Mouse (Mus musculus): ENCODE data around the gene Rb1. TPM values are rescaled to one million over a fixed set of nuclear protein-coding genes. Genes with fewer than 3 reads are reported as not detected.
A peak's percentile ranks its signal among the peaks of the same experiment; 100 is the strongest.

Rb1 gene
- total RNA-seq, 2 experiments from 2014 or later: 32.7 to 43.8 TPM

DNA sequence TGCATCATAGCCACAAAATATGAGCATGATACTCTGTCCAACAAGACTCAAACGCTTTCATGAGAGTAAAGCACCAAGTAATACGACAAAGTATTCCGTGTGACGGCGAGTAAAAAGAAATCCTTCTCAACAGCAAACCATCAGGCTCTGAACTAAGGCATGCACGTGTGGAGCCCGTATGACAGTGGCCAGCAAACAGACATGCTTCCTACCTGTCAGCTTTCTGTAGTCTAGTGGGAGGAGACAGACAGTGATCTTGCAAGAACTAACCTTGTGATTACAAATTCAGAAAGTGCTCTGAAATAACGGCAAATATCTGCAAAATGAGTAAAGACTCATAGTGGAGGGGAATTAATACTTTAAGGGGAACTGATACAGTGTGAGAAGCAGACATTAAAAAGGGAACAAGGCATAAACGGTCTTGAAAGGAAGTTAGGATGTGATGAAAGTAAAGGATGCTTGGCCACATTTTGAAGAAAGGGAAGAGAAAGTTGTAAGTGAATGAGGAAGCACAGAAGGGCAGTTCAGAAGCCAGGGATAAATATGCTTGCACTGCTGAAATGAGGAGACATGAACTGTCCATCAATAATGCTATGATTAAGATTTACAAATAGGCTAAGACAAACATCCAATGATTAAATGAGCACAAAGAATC, 103.2 kb downstream of the Rb1 start:
- DNase-seq (ENCODE audit: extremely low spot score in 1 of 2, low spot score in 1 of 2): no peak

DNA sequence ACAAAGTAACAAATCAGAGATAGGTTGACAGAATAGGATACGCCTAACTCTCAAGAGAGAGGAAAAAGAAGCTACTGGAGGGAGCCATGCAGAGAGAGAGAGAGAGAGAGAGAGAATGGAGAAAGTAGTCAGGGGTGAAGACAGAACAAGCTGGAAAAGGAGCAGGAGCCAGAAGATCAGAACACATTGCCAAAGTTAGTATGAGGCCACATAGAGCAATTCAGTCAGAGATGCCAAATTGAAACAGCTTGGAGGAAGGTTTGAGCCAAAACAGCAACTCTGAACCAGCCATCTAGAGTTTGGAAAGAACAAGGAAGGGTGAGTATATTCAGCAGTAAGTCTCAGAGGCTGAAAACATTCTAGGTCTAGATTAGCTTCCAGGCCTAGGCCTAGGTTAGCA, 108.6 kb downstream of the Rb1 start:
- no peak for DNase-seq (ENCODE audit: extremely low spot score in 1 of 2, low spot score in 1 of 2)

DNA sequence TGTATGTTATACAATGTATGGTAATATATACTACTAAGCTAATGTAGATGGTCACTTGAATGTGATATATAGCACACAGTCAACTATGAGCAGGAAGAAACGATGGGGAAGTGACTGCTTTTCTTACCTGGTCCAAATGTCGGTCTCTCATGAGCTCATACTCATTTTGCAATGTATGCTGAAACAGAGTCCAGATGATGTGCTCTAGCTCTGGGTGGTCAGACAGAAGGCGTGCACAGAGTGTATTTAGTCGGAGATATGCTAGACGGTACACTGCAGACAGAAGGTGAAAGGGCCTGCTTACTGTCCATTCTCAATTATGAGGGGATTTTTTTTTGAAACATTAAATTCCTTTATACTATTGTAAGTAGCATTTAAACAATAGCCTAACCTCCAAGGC, 114.1 kb downstream of the Rb1 start:
- no peak for DNase-seq (ENCODE audit: extremely low spot score in 1 of 2, low spot score in 1 of 2)

DNA sequence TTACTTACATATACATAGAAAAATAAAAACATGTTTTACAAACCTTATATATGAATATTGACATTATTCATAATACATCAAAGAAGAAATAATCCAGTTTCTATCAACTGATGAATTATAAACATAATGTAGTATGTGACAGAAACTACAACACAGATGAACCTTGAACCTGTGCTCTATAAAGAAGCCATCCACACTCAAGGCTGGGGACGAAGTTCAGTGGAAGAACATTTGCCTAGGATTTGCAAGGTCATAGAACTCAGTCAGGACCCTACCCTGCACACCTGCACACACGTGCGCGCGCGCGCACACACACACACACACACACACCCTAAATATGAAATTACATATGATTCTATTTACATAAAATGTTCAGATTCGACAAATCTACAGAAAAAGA, 115.4 kb downstream of the Rb1 start:
- DNase-seq (ENCODE audit: extremely low spot score in 1 of 2, low spot score in 1 of 2): no peak

DNA sequence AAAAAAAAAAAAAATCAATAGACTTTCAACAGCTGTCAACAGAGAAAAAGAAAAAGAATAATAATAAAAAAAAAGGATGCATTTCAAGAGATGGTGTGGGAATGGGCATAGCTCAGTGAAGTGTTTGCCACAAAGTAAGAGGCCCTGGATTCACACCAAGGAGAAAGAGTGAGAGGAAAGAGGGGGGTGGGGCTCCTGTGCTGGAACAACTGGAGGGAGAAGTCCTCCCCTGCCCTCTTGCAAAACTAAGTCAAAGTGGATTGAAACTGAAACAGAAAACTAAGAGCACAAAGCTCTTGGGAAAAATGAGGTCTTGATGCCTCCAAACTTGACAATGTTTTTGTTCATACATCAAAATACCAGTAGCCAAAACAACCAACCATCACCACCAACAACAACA, 116.4 kb downstream of the Rb1 start:
- DNase-seq (ENCODE audit: extremely low spot score in 1 of 2, low spot score in 1 of 2): no peak

DNA sequence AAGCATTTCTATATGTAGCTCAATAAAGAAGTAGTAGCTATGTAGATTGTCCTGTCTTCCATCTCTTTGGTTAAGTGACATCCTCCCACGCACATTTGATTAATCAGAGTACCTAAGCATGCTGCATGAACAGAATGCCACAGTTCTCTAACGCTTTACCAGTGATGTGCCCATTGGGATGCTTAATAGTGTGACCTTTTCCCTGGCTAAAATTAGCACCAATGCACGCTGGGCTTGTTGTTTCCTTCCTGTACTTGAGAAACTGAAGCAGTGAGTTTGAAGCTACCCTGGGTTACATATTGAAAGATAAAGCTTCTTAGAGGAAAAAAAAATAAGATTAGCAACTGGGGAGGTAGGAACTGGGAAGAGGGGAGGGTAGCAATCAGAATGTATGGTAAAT, 121.6 kb downstream of the Rb1 start:
- no peak for DNase-seq (ENCODE audit: extremely low spot score in 1 of 2, low spot score in 1 of 2)

DNA sequence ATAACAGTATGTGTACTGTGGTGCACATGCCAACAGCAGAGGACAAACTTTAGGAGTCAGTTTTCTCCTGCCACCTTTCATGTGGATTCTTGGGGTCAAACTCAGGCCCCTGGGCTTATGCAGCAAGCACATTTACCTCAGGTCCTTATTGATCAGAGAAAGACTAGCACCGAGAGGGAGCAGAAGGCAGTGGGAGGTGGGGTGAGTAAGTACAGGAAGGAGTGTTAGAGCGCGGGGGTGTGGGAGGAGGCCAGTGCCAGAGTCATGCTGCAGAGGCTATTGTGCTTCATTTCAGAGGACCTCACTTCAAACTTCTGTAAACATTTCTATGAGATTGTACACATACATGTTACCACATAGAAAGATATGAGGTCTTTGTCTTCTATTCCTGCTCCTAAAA, 124.2 kb downstream of the Rb1 start:
- no peak for DNase-seq (ENCODE audit: extremely low spot score in 1 of 2, low spot score in 1 of 2)

DNA sequence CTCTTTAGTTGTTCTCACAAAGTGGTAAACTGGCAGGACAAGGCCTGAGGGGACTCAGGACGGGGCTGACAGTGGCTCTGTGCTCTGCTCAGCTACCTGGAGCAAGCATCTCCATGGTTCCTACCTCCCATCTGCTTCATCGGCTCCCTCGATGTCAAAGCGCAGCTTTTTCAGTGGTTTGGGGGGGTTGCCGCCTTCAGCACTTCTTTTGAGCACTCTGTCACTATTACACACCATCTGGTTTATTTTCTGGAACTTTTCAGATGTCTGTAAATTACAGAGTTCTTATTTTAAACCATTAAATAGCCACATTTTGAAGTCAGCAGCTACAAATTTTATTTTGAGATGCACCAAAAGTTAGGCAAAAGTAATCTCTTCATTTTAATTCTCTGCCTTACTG, 126.6 kb downstream of the Rb1 start:
- DNase-seq (ENCODE audit: extremely low spot score in 1 of 2, low spot score in 1 of 2): no peak

DNA sequence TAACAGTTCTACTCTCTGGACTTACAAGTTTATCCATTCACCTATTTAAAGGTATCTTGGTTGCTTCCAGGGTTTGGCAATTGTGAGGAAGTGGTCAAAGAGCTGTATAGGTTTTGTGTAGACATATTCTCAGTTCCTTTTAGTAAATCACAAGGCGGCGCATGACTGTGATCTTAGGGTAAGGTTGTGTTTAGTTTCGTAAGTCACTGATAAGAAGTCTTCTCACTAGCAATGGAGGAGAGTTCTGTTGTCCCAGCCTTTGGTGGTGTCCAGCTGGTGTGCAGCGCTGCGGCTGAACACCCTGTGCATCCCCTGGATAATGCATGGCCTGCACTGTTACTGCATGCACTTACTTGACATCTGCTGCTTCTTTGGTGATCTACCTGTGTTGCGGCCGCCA, 138.7 kb downstream of the Rb1 start:
- no peak for DNase-seq (ENCODE audit: extremely low spot score in 1 of 2, low spot score in 1 of 2)

DNA sequence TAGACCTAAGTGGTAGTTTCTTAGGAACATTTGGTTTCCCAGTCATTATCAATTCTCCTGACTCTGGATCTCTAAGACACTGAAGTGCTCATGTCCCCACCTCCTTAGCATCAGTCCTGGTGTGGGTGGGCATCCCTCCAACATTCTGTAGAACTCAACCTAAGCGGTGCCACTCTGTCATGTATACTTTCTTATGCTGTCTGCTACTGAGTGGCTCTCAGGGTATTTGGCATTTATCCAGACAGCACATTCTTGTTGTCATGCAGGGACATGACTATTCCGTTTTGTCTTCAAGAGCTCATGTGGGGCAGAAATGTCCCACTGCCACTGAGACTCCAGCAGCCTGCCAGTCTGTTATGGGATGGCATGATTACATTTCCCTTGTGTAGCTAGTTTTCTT, 144.5 kb downstream of the Rb1 start:
- no peak for DNase-seq (ENCODE audit: extremely low spot score in 1 of 2, low spot score in 1 of 2)

DNA sequence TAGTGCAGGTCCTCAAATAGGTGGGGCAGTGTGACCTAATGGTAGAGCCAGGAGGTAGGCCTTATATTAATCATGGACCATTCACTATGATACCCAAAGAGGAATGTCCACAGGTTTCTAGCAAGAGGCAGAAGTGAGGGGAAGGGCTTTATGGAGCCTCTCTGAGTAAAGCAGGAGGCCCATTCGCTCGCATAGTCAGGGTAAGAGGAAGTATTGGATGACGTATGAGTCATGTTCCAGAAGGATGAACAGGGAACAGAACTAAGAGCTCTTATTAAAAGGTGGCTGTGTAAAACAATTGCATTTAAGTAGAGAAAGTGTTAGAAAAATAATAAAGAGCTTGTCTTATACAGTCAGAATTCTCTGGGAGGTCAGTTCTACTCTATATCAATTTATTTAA, 145.0 kb downstream of the Rb1 start:
- no peak for DNase-seq (ENCODE audit: extremely low spot score in 1 of 2, low spot score in 1 of 2)

DNA sequence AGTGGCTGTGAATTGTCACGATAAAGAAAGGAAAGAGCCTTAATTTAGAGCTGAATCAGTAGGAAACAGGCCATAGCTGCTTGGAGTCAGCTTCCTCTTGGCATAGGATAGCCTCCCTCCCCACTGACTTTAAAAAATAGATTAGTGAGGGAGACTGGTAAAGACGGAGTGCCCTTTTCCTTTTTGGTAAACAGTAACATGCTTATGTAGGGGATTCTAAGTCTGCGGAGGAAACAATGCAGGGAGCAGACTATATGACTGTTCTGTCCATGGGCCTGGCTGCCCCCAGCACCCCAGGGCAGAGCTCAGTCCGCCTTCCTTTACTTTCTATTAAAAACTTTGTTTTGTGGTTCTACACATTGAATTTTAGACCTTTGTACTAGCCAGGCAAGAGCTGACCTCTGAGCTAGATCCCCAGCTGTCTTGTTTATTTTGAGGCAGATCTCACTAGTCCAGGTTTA, 146.4 kb downstream of the Rb1 start:
- no peak for DNase-seq (ENCODE audit: extremely low spot score in 1 of 2, low spot score in 1 of 2)

DNA sequence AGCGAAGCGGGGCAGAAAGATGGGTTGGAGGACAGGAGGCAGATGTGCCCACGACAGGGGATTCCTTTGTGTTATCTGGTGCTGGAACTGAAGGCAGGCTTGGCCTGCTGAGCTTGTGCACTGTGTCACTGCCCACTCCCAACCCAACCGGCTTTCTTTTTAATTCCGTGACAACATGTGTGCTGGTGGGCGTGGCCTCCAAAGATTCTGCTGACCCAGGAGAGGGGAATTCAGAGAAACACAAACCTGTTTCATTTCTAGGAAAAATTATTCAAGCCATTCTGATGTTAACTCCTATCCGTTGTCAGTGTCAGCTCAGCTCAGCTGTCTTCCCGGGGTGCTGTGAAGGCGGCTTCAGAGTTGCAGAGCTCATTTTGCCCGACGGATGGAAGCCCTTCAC, 147.7 kb downstream of the Rb1 start:
- no peak for DNase-seq (ENCODE audit: extremely low spot score in 1 of 2, low spot score in 1 of 2)

DNA sequence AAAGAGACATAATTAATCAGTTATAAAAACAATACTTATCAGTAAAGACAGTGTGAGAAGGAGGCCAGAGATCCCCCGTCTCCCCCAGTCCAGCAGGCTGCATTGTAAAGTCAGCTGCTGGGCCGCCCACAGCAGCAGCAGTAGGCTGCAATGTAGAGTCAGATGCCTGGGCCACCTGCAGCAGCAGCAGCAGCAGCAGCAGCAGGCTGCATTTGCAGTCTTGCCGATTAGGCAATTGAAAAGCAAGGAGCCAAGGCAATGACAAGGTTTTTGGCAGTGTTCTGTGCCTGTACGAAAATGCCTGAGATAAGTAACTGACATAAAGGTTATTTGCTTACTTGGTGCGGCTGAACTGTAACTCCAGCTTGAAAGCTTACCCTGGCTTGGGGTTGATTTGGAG, 149.4 kb downstream of the Rb1 start:
- DNase-seq (ENCODE audit: extremely low spot score in 1 of 2, low spot score in 1 of 2): no peak

DNA sequence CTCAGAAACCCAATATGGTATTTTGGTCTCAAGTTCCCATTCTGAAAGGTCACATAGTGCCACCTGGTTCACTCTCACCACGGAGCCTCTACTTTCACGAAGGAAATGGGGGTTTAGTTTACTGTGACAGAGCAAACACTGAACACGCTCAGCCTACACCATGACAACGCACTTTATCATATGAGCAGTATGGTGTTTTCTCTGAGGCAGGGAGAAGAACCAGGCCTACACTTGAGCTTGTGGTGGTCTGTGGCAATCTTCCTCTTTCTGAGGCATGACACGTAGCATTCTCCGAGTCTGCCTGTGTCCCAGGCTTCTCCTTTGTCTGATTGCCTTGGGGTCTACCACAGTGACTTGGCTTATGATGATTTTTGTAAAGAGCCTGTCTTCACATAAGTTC, 149.8 kb downstream of the Rb1 start:
- DNase-seq (ENCODE audit: extremely low spot score in 1 of 2, low spot score in 1 of 2): no peak

DNA sequence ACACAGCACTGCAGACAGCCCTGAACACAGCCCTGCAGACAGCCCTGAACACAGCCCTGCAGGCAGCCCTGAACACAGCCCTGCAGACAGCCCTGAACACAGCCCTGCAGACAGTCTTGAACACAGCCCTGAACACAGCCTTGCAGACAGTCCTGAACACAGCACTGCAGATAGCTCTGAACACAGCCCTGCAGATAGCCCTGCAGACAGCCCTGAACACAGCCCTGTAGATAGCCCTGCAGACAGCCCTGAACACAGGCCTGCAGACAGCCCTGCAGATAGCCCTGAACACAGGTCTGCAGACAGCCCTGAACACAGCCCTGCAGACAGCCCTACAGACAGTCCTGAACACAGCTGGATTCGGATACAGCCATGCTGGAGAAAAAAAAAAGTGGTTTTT, 150.6 kb downstream of the Rb1 start:
- no peak for DNase-seq (ENCODE audit: extremely low spot score in 1 of 2, low spot score in 1 of 2)

DNA sequence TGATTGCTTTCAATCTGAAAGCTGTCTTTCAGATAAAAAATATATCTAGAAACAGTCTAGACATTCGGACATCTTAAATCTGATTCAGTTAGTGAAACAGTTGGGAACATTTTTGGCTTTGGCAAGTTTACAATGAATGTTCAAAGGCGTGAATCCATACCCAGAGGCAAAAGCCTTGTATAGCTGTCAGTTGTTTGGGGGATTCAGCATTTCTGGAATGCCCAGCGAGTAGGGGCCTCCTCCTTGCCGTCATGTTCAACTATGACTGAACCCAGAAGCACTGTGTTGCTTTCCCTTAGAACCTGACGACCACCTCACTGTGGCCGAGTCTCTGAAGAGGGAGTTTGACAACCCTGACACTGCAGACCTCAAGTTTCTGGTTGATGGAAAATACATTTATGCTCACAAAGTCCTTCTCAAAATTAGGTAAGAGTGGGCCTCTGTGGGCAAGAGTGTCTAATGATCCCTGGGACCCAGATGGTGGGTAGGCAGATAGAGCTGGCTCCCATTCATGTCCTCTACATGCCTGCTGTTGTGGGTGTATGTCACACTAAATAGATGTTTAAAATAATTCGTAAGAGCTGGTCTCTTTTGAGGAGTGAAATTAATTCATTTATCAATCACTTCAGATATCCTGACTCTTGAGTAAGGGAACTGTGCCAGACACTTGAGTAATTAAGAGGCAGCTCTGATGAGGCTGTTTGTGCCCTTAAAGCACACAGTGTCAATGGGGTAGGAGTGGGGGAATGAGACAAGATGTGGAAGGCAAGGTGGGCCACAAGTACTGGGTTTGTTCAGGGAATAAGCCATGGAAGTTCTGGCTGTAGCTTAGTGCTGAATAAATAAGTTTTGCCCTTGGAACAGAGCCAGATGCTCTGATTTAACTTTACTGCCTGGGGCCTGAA, 151.3 kb downstream of the Rb1 start:
- DNase-seq (ENCODE audit: extremely low spot score in 1 of 2, low spot score in 1 of 2): peak in 1 of 2 experiments; percentile 24

DNA sequence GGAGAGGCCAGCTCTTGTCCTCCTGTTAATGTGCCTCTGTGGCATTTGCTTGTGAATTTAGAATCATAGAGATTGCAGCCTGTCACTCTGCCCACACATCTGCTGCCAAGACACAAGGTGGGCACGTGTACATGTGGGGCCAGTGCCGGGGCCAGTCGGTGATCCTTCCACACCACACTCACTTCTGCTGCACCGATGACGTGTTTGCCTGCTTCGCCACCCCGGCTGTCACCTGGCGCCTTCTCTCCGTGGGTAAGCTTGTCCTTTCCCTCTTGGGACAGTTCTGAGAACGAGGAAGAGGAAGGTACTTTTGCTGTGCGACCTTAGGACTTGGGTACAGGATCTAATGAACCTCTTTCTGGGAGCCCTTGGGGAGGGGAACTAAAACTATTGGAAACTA, 152.0 kb downstream of the Rb1 start:
- no peak for DNase-seq (ENCODE audit: extremely low spot score in 1 of 2, low spot score in 1 of 2)

DNA sequence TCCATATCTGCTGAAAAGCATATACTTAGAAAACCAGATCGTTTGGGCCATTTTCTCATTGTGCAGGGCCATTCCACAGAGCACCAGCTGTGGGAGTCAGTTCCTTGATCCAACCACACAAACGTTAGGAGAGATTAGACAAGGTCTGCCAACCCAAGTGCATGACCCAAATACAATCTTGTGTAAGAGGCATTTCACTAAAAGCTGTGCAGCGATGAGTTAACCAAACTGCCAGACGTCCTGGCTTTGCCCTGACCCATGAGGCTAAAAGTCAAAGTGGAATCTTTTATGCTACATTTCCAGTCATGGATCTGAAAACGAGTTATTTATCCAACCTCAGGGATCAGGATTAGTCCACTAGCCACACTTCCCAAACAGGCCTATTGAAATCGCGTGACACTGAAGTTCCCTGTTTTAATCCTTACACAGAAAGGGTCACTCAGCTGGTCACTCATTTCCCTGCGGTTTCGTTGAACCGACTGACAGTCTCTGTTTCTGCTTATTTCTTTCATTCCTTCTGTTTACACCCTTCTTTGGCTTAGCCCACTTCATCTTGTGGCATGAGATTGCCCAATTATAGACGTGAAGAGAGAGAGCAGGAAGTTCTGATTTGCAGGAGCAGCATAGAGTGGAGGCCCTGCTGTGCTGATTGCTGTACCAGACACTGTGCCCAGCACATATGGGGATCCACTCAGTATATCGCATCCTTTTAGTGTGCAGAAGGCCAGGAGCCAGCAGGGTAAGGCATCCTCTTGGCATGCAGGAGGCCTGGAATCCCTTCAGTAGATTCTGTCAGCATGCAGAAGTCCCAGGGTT, 153.2 kb downstream of the Rb1 start:
- no peak for DNase-seq (ENCODE audit: extremely low spot score in 1 of 2, low spot score in 1 of 2)

DNA sequence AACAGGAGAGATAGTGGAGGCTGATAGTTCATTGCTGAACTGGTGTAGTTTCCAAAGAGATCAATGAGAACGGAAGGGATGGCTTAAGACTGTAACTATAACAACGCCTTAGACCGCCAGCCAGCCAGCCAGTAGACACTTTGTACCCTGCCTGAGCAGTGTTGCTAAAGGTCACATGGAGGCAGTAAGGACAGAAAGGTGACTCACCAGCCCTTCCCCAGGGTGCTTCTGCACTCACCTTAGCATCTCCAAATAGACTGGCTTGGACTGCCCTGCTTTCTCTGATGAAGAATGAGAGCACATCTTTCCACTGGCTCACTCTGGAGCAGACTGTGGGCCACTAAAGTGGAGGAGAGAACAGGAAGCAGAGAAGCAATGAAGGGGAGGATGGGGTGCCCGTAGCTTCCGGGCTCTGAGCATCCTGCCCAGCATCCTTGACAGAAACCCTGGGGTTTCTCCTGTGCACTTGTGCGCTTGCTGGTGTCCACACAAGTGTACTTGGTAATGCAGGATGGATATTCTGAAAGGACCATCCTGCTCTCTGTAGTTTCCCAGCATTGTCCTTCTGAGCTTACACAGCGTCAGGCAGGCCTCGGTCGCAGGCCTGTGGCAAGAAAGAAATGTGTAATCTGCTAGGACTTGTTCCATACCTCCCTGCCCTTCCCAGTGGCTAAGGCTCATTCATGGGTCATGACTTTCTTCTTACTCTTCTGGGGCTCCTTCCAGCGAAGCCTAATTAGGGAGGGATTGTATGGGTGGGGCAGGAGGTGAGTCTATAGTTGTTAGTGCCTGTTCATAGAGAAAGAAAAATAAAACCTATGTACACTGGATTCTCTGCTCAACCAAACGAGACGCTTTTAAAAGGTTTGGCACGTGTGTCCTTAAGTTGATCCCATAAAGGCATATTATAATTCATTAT, 155.4 kb downstream of the Rb1 start:
- no peak for DNase-seq (ENCODE audit: extremely low spot score in 1 of 2, low spot score in 1 of 2)
